Mouse (Mus musculus) CH12.LX (cell line): ENCODE data around the gene Chmp4b.

Experiments
- CTCF ChIP-seq, 2 experiments: IDR thresholded peaks in 1 of 2; conservative IDR thresholded peaks in 1 of 2; 2 replicates each; pipeline ENCODE4 v1.5.1; 2011 to 2012; ENCODE audit warnings: low read depth in 2 of 2, low read length in 2 of 2, improper control_type of control experiment in 1 of 2, inconsistent platforms in 1 of 2, mild to moderate bottlenecking in 1 of 2, moderate library complexity in 1 of 2
- EP300 ChIP-seq: IDR thresholded peaks from 2 replicates; pipeline ENCODE4 v1.6.1; 2011; ENCODE audit warnings: low read length, improper control_type of control experiment
- NRF1 ChIP-seq: IDR thresholded peaks from 2 replicates; pipeline ENCODE4 v1.6.1; 2014; ENCODE audit warnings: low read depth, mild to moderate bottlenecking, inconsistent platforms, low read length, improper control_type of control experiment, moderate library complexity
- POLR2A ChIP-seq: IDR thresholded peaks from 2 replicates; pipeline ENCODE4 v1.6.1; 2011; ENCODE audit warnings: low read depth, mild to moderate bottlenecking, improper control_type of control experiment, low read length
- RAD21 ChIP-seq: IDR thresholded peaks from 2 replicates; pipeline ENCODE4 v1.6.1; 2011; ENCODE audit warnings: low read depth, mild to moderate bottlenecking, low read length, improper control_type of control experiment, moderate library complexity
- ZKSCAN1 ChIP-seq: IDR thresholded peaks from 2 replicates; pipeline ENCODE4 v1.6.1; 2012; ENCODE audit warnings: low read depth, inconsistent platforms, low read length, improper control_type of control experiment, borderline replicate concordance

- no peak for TF ChIP-seq EP300
- TF ChIP-seq CTCF (conservative IDR thresholded peaks at IDR 0.05 in 1 of 2, IDR thresholded peaks at IDR 0.05 in 1 of 2; ENCODE audit: low read depth in 2 of 2, low read length in 2 of 2) = peak in 1 of 2 experiments; percentile 19; a peak in 1 of 4 replicates
- no peak for TF ChIP-seq ZKSCAN1
- TF ChIP-seq NRF1 = no peak
- no peak for TF ChIP-seq POLR2A
- no peak for TF ChIP-seq RAD21
Measured at GRCm38 (mm10) chr2:154624137-154624536, 27.4 kb upstream of the Chmp4b start.
